Mouse (Mus musculus) spleen, adult 2 months (tissue): Measurements from ENCODE around the gene Mov10.
"Not testable (repeated sequence)": the region's sequence is repeated elsewhere in the genome, so short reads cannot be mapped to it uniquely, and the experiment has no call there.

Experiments
- CTCF ChIP-seq: fragments of 200-500 bp; IDR thresholded peaks from 2 replicates; pipeline ENCODE4 v1.5.1; 2011; ENCODE audit warnings: mild to moderate bottlenecking, inconsistent platforms; ENCODE audit not compliant: insufficient read depth, insufficient read length, insufficient replicate concordance; ENCODE audit errors: extremely low read depth
- POLR2A ChIP-seq: fragments of 200-500 bp; IDR thresholded peaks from 2 replicates; pipeline ENCODE4 v1.6.1; 2011; ENCODE audit warnings: low read depth, low read length, inconsistent platforms

DNA sequence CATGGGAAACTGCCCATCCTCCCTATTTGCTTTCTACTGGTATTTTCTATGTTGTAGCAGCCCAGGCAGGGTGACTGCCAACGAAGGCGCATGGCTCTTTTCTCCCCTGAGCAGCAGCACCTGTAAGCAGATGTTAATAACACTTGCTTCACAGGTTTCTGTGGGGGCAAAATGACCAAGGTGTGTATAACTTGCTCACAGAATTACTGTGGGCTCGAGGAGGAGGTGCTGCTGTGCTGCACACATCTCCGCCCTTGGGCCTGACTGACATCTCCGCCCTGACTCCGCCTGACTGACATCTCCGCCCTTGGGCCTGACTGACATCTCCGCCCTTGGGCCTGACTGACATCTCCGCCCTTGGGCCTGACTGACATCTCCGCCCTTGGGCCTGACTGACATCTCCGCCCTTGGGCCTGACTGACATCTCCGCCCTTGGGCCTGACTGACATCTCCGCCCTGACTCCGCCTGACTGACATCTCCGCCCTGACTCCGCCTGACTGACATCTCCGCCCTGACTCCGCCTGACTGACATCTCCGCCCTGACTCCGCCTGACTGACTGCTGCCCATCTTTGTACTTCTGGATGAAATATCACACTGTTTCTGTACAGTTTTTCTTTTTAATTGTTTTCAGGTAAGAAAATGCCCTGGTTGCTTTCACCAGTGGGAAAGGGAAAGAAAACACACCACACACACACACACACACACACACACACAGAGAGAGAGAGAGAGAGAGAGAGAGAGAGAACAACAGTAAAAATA is 56.1 kb downstream of the Mov10 start:
- TF ChIP-seq CTCF, POLR2A: not testable (repeated sequence)
